Mouse (Mus musculus) neural tube, embryonic 13.5 days (tissue): ENCODE data around the gene Gnaq. TPM values are rescaled to one million over a fixed set of nuclear protein-coding genes. Genes with fewer than 3 reads are reported as not detected.

Experiments used
- ATAC-seq: fragments of 200-750 bp; cut with Nextera tagmentation; 2 replicates; pipeline ENCODE4 v1.8.0; 2017; ENCODE audit warnings: low read depth, mild to moderate bottlenecking, moderate TSS enrichment, moderate library complexity
- H3K27ac ChIP-seq: fragments of 300-500 bp; sonication (generic); replicated peaks from 2 replicates; pipeline ENCODE4 v1.5.1; 2015; ENCODE audit warnings: moderate library complexity, mild to moderate bottlenecking, inconsistent platforms
- H3K27me3 ChIP-seq: fragments of 300-500 bp; sonication (generic); 2 replicates; pipeline ENCODE4 v1.6.1; 2015; ENCODE audit warnings: mild to moderate bottlenecking, inconsistent platforms
- H3K36me3 ChIP-seq: fragments of 300-500 bp; sonication (generic); 2 replicates; pipeline ENCODE4 v1.6.1; 2015; ENCODE audit warnings: mild to moderate bottlenecking, inconsistent platforms
- H3K4me1 ChIP-seq: fragments of 300-500 bp; sonication (generic); replicated peaks from 2 replicates; pipeline ENCODE4 v1.6.1; 2015; ENCODE audit warnings: inconsistent platforms
- H3K4me2 ChIP-seq: fragments of 300-500 bp; sonication (generic); 2 replicates; pipeline ENCODE4 v1.6.1; 2015; ENCODE audit warnings: inconsistent platforms, mild to moderate bottlenecking, moderate library complexity
- H3K4me3 ChIP-seq: fragments of 300-500 bp; sonication (generic); 2 replicates; pipeline ENCODE4 v1.5.1; 2015; ENCODE audit warnings: mild to moderate bottlenecking, inconsistent platforms
- H3K9ac ChIP-seq: fragments of 300-500 bp; sonication (generic); 2 replicates; pipeline ENCODE4 v1.6.1; 2015; ENCODE audit warnings: moderate library complexity, mild to moderate bottlenecking, inconsistent platforms
- H3K9me3 ChIP-seq: fragments of 300-500 bp; sonication (generic); 2 replicates; pipeline ENCODE4 v1.6.1; 2016; ENCODE audit warnings: inconsistent platforms
- WGBS: fragments of 180-500 bp; shearing (Covaris S2); methylation state at CpG from one replicate; pipeline ENCODE4 v1.1.7; 2015; 5-methylcytosine and 5-hydroxymethylcytosine counted together
- polyA plus RNA-seq: library from polyadenylated mRNA; unstranded; fragments of >200 nt; fragmentation: Nextera tagmentation; extraction: Ambion mirVana; gene quantifications from 2 replicates; pipeline ENCODE4 v1.2.1, GENCODE M21; 2015

Gnaq gene
- polyA plus RNA-seq, 1 experiment from 2014 or later = 83.3 TPM

DNA sequence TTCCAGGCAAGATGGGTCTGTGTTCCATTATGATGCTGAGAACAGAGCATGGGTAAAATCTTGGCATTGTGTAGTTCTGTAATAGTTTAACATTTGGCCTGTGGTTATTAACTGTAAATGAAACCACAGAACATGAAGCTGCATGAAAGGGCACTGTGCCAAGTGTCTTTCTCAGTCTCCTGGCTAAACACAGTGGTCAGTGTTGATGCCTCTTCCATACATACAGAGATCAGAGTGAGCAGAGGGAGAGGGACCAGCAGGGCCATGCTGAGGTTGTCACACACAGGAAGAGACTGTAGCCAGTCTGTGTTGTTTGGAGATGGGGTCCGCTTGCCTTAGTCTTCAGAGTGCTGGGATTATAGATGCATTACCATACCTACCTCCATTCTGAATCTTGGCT lies 138.4 kb downstream of the Gnaq start:
- Histone ChIP-seq H3K4me3 (no peak overlapping the region), H3K27ac (no peak overlapping the region), H3K36me3 (no peaks in the 10 kb centered on the region), H3K9me3 (no peaks in the 10 kb centered on the region), H3K9ac (no peak overlapping the region), H3K4me2 (no peak overlapping the region), H3K27me3 (no peaks in the 10 kb centered on the region), H3K4me1 (peaks cover 27% of the 10 kb centered on the region)
- ATAC-seq = peak; percentile 15; the same call in 1 of the 2 replicates
- WGBS = 96% methylated on average over 1 of the region's 1 CpGs

DNA sequence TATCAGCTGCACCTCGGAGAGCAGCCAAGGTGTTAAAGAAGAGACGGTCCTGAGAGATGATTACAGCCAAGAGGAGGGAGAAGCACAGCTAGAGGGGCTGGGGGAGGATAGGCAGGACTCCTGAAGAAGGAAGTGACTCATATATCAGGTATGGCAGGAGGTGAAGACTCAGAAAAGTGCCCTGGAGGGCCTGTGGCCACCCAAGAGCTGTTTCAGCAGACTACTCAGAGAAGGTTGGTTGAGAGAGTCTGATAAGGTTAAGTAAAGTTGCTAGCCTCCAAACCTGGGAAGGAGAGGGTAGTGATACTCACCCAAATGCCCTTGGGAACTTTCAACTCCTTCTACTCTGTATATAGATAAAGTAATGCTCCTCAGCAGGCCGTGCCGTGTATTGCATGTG lies 140.4 kb downstream of the Gnaq start:
- peaks cover 27% of the 10 kb centered on the region for H3K4me1 ChIP-seq
- no peaks in the 10 kb centered on the region for H3K27me3 ChIP-seq
- H3K27ac ChIP-seq = no peak overlapping the region
- 81% methylated on average over 4 of the region's 4 CpGs for WGBS
- no peaks in the 10 kb centered on the region for H3K9me3 ChIP-seq
- H3K4me2 ChIP-seq = no peak overlapping the region
- ATAC-seq = 0 out of 2 replicates have a peak, but pooled peaks have one; percentile 14
- H3K4me3 ChIP-seq = no peak overlapping the region
- H3K9ac ChIP-seq = no peak overlapping the region
- H3K36me3 ChIP-seq = no peaks in the 10 kb centered on the region; the same call in 1 of the 2 replicates

GRCm38 (mm10) chr19:16280231-16280630 lies 147.6 kb downstream of the Gnaq start:
- Histone ChIP-seq H3K9me3 (no peaks in the 10 kb centered on the region), H3K36me3 (peaks cover 4% of the 10 kb centered on the region), H3K27me3 (no peaks in the 10 kb centered on the region), H3K4me2 (no peak overlapping the region), H3K9ac (no peak overlapping the region), H3K4me1 (peaks cover 33% of the 10 kb centered on the region), H3K27ac (no peak overlapping the region), H3K4me3 (no peak overlapping the region)
- ATAC-seq = no peak
- 85% methylated on average over 4 of the region's 4 CpGs for WGBS

DNA sequence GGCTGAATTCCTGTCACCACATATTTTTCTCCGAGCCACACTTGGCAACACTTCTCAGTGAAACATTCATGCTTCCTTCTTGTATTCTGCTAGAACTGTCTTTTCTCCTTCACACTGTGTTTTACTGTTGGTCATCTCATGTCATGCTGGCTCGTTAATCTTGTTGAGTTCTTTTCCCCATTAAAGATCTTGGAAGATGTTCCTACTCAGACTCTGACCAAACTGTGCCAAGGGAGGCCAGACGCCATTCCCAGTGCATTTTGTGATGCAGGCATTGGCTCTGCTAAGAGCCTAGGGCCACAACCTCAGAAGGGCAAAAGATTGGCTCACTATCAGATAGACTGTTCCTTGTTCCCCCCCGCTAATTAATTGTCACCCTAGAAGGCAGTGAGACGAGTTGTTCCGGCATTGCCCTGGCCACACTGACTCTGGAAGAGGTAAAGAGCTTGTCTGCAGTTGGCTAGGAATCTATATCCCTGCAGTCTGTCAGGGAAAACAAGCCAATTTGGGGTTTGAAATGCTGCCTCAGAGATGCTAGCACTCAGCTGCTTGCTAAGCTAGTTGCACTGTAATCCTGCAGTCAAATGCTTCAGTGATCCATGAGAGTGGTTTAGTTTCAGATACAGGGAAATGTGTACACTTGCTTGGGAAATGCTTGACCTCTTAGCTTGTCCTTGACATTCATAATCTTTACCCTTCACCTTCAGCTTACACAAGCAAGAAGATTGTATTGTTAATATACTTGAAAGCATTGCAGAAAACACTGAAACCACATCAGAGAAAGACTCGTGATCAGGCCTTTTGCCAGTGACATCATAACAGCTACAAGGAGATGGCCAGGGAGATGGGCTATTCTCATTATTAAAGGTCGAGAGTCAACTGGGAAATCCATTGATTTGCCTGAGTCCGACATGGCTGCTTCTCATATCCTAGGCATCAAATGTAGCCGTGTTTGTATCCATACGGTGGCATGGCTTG lies 152.7 kb downstream of the Gnaq start:
- no peaks in the 10 kb centered on the region for H3K36me3 ChIP-seq
- H3K4me2 ChIP-seq = no peak overlapping the region
- no peak overlapping the region for H3K9ac ChIP-seq
- no peak overlapping the region for H3K4me3 ChIP-seq
- peak; percentile 38; the same call in 1 of the 2 replicates for ATAC-seq
- peak overlapping the region; percentile 56 for H3K27ac ChIP-seq
- peaks cover 53% of the 10 kb centered on the region for H3K4me1 ChIP-seq
- H3K9me3 ChIP-seq = no peaks in the 10 kb centered on the region
- H3K27me3 ChIP-seq = no peaks in the 10 kb centered on the region
- 78% methylated on average over 11 of the region's 11 CpGs for WGBS

- Histone ChIP-seq H3K9ac (no peak overlapping the region), H3K27ac (peak overlapping the region; percentile 35; the same call in 1 of the 2 replicates), H3K36me3 (no peaks in the 10 kb centered on the region), H3K4me3 (no peak overlapping the region), H3K4me2 (no peak overlapping the region), H3K27me3 (no peaks in the 10 kb centered on the region), H3K9me3 (no peaks in the 10 kb centered on the region), H3K4me1 (peaks cover 54% of the 10 kb centered on the region)
- 53% methylated on average over 10 of the region's 10 CpGs for WGBS
- ATAC-seq = no peak
Measured at GRCm38 (mm10) chr19:16286451-16287175, 154.0 kb downstream of the Gnaq start.

GRCm38 (mm10) chr19:16287307-16287706 lies 154.7 kb downstream of the Gnaq start:
- ATAC-seq = no peak

GRCm38 (mm10) chr19:16287971-16288370 lies 155.3 kb downstream of the Gnaq start:
- no peaks in the 10 kb centered on the region for H3K36me3 ChIP-seq
- no peaks in the 10 kb centered on the region for H3K9me3 ChIP-seq
- no peaks in the 10 kb centered on the region for H3K27me3 ChIP-seq
- no peak overlapping the region for H3K9ac ChIP-seq
- no peak overlapping the region for H3K4me2 ChIP-seq
- WGBS = 90% methylated on average over 7 of the region's 7 CpGs
- H3K4me1 ChIP-seq = peaks cover 59% of the 10 kb centered on the region
- H3K4me3 ChIP-seq = no peak overlapping the region
- ATAC-seq = no peak
- H3K27ac ChIP-seq = no peak overlapping the region

More at GRCm38 (mm10) chr19:16287307-16287706, 154.7 kb downstream of the Gnaq start:
- WGBS = 59% methylated on average over 4 of the region's 4 CpGs
- H3K36me3 ChIP-seq = no peaks in the 10 kb centered on the region
- no peak overlapping the region for H3K4me2 ChIP-seq
- H3K4me1 ChIP-seq = peaks cover 53% of the 10 kb centered on the region
- H3K27ac ChIP-seq = 0 out of 2 replicates have a peak overlapping the region, but pooled peaks have one; percentile 42
- no peaks in the 10 kb centered on the region for H3K9me3 ChIP-seq
- no peaks in the 10 kb centered on the region for H3K27me3 ChIP-seq
- no peak overlapping the region for H3K9ac ChIP-seq
- H3K4me3 ChIP-seq = no peak overlapping the region

GRCm38 (mm10) chr19:16291088-16291487 lies 158.5 kb downstream of the Gnaq start:
- Histone ChIP-seq H3K4me3 (no peak overlapping the region), H3K36me3 (no peaks in the 10 kb centered on the region), H3K9me3 (no peaks in the 10 kb centered on the region), H3K4me2 (no peak overlapping the region), H3K9ac (no peak overlapping the region), H3K27me3 (no peaks in the 10 kb centered on the region), H3K27ac (0 out of 2 replicates have a peak overlapping the region, but pooled peaks have one; percentile 18), H3K4me1 (peaks cover 48% of the 10 kb centered on the region)
- ATAC-seq = no peak
- WGBS = 30% methylated on average over 3 of the region's 3 CpGs

DNA sequence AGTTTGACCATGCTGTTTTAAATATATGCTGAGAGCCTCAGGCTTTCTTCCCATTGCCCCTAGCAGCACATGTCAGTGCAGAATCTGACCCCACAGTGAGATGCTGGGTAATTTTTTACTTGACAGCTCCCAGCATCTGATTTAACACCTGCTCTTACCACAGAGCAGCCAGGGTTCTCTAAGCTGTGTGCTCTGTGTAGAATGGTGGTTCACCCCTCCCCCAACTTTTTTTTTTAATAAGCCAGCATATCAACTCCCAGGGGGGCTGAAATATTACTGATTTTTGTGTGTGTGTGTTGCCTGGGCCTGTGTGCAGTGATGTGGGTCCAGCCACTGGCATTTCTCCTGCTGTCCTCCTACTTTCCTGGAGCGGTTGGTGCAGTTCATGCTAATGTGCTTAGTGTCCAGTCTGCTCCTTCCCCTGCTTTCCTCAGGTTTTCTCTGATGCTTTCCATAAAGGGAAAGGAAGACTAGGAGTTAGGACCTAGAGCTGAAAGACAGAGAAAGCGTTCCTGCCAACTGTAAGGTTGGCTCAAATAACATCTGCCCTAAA lies 159.5 kb downstream of the Gnaq start:
- Histone ChIP-seq H3K4me3 (no peak overlapping the region), H3K9ac (no peak overlapping the region), H3K27me3 (no peaks in the 10 kb centered on the region), H3K36me3 (no peaks in the 10 kb centered on the region), H3K4me2 (no peak overlapping the region), H3K27ac (peak overlapping the region; percentile 61), H3K9me3 (no peaks in the 10 kb centered on the region), H3K4me1 (peaks cover 37% of the 10 kb centered on the region)
- peak; percentile 54 for ATAC-seq
- WGBS = 52% methylated on average over 2 of the region's 2 CpGs

DNA sequence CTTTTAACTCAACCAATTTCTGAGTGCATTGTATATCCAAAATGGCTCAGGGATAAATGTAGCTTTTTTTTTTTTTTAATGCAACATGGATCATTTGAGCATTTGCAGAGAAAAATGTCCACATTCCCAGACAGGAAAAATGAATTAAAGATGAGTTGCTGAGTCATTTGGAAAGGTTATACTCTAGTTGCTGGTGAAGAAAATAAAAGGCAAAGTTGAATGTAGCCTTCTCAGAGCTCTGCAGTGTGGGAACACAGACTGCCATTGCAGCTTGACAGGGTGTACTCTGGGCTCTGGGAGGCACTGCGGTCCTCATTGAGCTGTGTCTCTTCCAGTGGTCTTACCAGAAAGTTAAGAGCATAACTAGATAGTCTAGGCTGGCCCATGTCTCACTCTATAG lies 160.3 kb downstream of the Gnaq start:
- Histone ChIP-seq H3K4me3 (no peak overlapping the region), H3K36me3 (no peaks in the 10 kb centered on the region), H3K4me1 (peaks cover 29% of the 10 kb centered on the region), H3K4me2 (no peak overlapping the region), H3K27ac (0 out of 2 replicates have a peak overlapping the region, but pooled peaks have one; percentile 13), H3K27me3 (no peaks in the 10 kb centered on the region), H3K9ac (no peak overlapping the region), H3K9me3 (no peaks in the 10 kb centered on the region)
- ATAC-seq = no peak
- 97% methylated on average over 1 of the region's 1 CpGs for WGBS

DNA sequence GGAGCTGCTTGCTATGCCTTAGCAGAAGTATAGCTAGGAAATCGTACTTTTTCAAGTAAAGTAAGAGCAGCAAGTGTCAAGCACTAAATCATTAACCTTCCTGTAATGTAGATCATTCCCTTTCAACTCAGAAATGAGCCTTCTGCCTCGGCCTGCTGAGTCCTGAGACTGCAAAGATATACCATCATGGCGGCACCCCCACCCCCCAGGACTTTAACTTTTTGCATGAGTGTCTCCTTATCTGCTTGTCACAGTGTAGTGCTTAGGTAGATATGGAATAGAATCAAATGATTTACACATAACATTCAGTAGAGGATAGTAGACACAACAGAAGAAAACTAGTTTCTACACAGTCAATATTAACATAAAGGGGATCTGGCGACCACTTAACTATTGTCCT lies 167.8 kb downstream of the Gnaq start:
- 67% methylated on average over 4 of the region's 4 CpGs for WGBS
- H3K36me3 ChIP-seq = no peaks in the 10 kb centered on the region
- no peak overlapping the region for H3K27ac ChIP-seq
- H3K27me3 ChIP-seq = no peaks in the 10 kb centered on the region
- no peak for ATAC-seq
- H3K9me3 ChIP-seq = no peaks in the 10 kb centered on the region
- H3K4me1 ChIP-seq = peaks cover 16% of the 10 kb centered on the region; the same call in 1 of the 2 replicates
- no peak overlapping the region for H3K4me3 ChIP-seq
- H3K9ac ChIP-seq = no peak overlapping the region
- H3K4me2 ChIP-seq = no peak overlapping the region

GRCm38 (mm10) chr19:16301336-16301735 lies 168.7 kb downstream of the Gnaq start:
- WGBS = 65% methylated on average over 7 of the region's 7 CpGs
- no peak overlapping the region for H3K4me3 ChIP-seq
- H3K4me1 ChIP-seq = peaks cover 16% of the 10 kb centered on the region; the same call in 1 of the 2 replicates
- 0 out of 2 replicates have a peak, but pooled peaks have one; percentile 23 for ATAC-seq
- H3K27me3 ChIP-seq = no peaks in the 10 kb centered on the region
- H3K36me3 ChIP-seq = no peaks in the 10 kb centered on the region
- H3K9ac ChIP-seq = no peak overlapping the region
- no peak overlapping the region for H3K27ac ChIP-seq
- no peak overlapping the region for H3K4me2 ChIP-seq
- no peaks in the 10 kb centered on the region for H3K9me3 ChIP-seq
